Comparison of ENCODE assay signal across 8 mouse cellular contexts in the genomic region with DNA sequence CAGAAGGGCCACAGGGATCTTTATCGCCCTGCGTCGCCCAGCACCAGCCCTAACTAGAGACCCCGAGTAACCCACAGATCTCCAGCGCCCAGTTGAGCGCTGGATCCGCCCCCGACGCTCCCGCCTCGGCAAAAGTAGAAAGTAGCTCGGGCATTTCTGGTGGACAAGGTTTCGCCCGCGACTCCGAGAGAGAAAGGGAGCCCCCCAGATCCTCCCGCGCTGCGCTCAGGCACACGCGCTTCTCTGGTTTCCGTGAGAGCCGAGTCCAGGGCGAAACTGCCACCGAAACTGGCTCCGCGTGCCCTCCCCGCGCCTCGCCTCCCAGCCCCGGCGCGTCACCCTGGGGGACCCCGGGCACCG. TPM values are rescaled to one million over a fixed set of nuclear protein-coding genes. Genes with fewer than 3 reads are reported as not detected.
DNase-seq lines count a peak whose midpoint lies in the region; ATAC-seq lines count a peak whose summit lies in the region.

No protein-coding gene starts in this region.

- no peaks in the 10 kb centered on the region for H3K9me3 ChIP-seq in kidney, embryonic 16.5 days (ENCODE audit: low read length)
- no peaks in the 10 kb centered on the region for H3K9me3 ChIP-seq in forebrain, embryonic 11.5 days (ENCODE audit: control insufficient read depth, low read length)
- H3K9me3 ChIP-seq in limb, embryonic 13.5 days: no peaks in the 10 kb centered on the region

- peak; percentile 11; the same call in 1 of the 2 replicates for ATAC-seq in kidney, embryonic 16.5 days (ENCODE audit: low FRiP score, low TSS enrichment)
- ATAC-seq in forebrain, embryonic 11.5 days (replicated peaks; ENCODE audit: low FRiP score): peak; percentile 33; the same call in 1 of the 2 replicates
- ATAC-seq in limb, embryonic 13.5 days (ENCODE audit: low FRiP score, low read depth): no peak

- H3K27me3 ChIP-seq in kidney, embryonic 16.5 days (ENCODE audit: insufficient read depth, low read length): peaks cover 41% of the 10 kb centered on the region
- peaks cover 39% of the 10 kb centered on the region for H3K27me3 ChIP-seq in forebrain, embryonic 11.5 days (ENCODE audit: control insufficient read depth, insufficient read depth, low read length)
- peaks cover 62% of the 10 kb centered on the region for H3K27me3 ChIP-seq in limb, embryonic 13.5 days

- 0% methylated on average over 35 of the region's 35 CpGs for WGBS in kidney, embryonic 16.5 days
- WGBS in forebrain, embryonic 11.5 days: under 1% methylated on average over 34 of the region's 35 CpGs
- WGBS in limb, embryonic 13.5 days: under 1% methylated on average over 33 of the region's 35 CpGs

- H3K4me1 ChIP-seq in kidney, embryonic 16.5 days (ENCODE audit: insufficient read depth, low read length): peaks cover 18% of the 10 kb centered on the region; the same call in 1 of the 2 replicates
- H3K4me1 ChIP-seq in forebrain, embryonic 11.5 days (replicated peaks; ENCODE audit: control insufficient read depth, insufficient read depth, low read length): peaks cover 7% of the 10 kb centered on the region; the same call in 1 of the 2 replicates
- H3K4me1 ChIP-seq in limb, embryonic 13.5 days: peaks cover 21% of the 10 kb centered on the region

- H3K4me2 ChIP-seq in kidney, embryonic 16.5 days (replicated peaks; ENCODE audit: low read depth, low read length): peak overlapping the region; percentile 97
- peak overlapping the region; percentile 98 for H3K4me2 ChIP-seq in forebrain, embryonic 11.5 days (ENCODE audit: low read depth, low read length, severe bottlenecking)
- peak overlapping the region; percentile 100 for H3K4me2 ChIP-seq in limb, embryonic 13.5 days (replicated peaks)

- H3K27ac ChIP-seq in kidney, embryonic 16.5 days (ENCODE audit: low read length): peak overlapping the region; percentile 78
- no peak overlapping the region for H3K27ac ChIP-seq in forebrain, embryonic 11.5 days (ENCODE audit: low read depth, low read length)
- H3K27ac ChIP-seq in limb, embryonic 13.5 days: no peak overlapping the region

- no peak for DNase-seq in kidney, postnatal 4 days
- DNase-seq in Muller cell, postnatal 12 days (ENCODE audit: inconsistent ontology term): peak; percentile 23
- peak; percentile 55 for DNase-seq in forebrain, embryonic 11.5 days (ENCODE audit: low spot score)
- peak; percentile 15 for DNase-seq in right cerebral cortex, postnatal 14 days
- no peak for DNase-seq in testis, postnatal 10 days (ENCODE audit: low spot score)
- no peak for DNase-seq in thymus, postnatal 25 days

- H3K9ac ChIP-seq in kidney, embryonic 16.5 days (replicated peaks; ENCODE audit: low read length): peak overlapping the region; percentile 83
- peak overlapping the region; percentile 43 for H3K9ac ChIP-seq in forebrain, embryonic 11.5 days (ENCODE audit: low read length)
- peak overlapping the region; percentile 62 for H3K9ac ChIP-seq in limb, embryonic 13.5 days

- H3K4me3 ChIP-seq in kidney, embryonic 16.5 days (ENCODE audit: low read length): peak overlapping the region; percentile 73
- peak overlapping the region; percentile 53 for H3K4me3 ChIP-seq in forebrain, embryonic 11.5 days (ENCODE audit: low read depth, low read length)
- peak overlapping the region; percentile 64 for H3K4me3 ChIP-seq in limb, embryonic 13.5 days

- H3K36me3 ChIP-seq in kidney, embryonic 16.5 days (ENCODE audit: insufficient read depth, low read length): no peaks in the 10 kb centered on the region
- no peaks in the 10 kb centered on the region for H3K36me3 ChIP-seq in forebrain, embryonic 11.5 days (ENCODE audit: control insufficient read depth, insufficient read depth, low read length)
- no peaks in the 10 kb centered on the region for H3K36me3 ChIP-seq in limb, embryonic 13.5 days

RNA-seq across cellular contexts. Expression of gene Ocln, which starts 0.5 kb away (rescaled TPM):
- 34.3 and 34.4 TPM in 2 replicates for polyA plus RNA-seq in kidney, embryonic 16.5 days (2015; fragmentation: Nextera tagmentation; extraction: Ambion mirVana)
- 2.6 and 2.9 TPM in 2 replicates for polyA plus RNA-seq in forebrain, embryonic 11.5 days (2014; fragmentation: Nextera tagmentation; extraction: Ambion mirVana)
- polyA plus RNA-seq in limb, embryonic 13.5 days (2015; fragmentation: Nextera tagmentation; extraction: Ambion mirVana): 3.8 TPM in 2 replicates

RNA-seq across cellular contexts. Expression of gene Gtf2h2, which starts 59.6 kb away (rescaled TPM):
- 76.1 and 85.4 TPM in 2 replicates for polyA plus RNA-seq in kidney, embryonic 16.5 days (2015; fragmentation: Nextera tagmentation; extraction: Ambion mirVana)
- polyA plus RNA-seq in forebrain, embryonic 11.5 days (2014; fragmentation: Nextera tagmentation; extraction: Ambion mirVana): 82.6 and 105 TPM in 2 replicates
- polyA plus RNA-seq in limb, embryonic 13.5 days (2015; fragmentation: Nextera tagmentation; extraction: Ambion mirVana): 86.0 and 93.9 TPM in 2 replicates

Comparison
In these comparisons a context has a peak if more than half of its experiments do, and no peak if none do; other contexts are left out.
1. DNase-seq: peak in Muller cell, postnatal 12 days (single experiment), forebrain, embryonic 11.5 days (single experiment) and right cerebral cortex, postnatal 14 days (single experiment); none in kidney, postnatal 4 days (0 of 2), testis, postnatal 10 days (single experiment) and thymus, postnatal 25 days (single experiment).
2. Peak in every context shown above with its lines, with median percentiles within 50 percentile points of each other: H3K4me2 ChIP-seq, H3K4me3 ChIP-seq and H3K9ac ChIP-seq.